Mouse (Mus musculus): Measurements from ENCODE around the gene Scnn1a. TPM values are rescaled to one million over a fixed set of nuclear protein-coding genes. Genes with fewer than 3 reads are reported as not detected.

Gene Scnn1a
- polyA plus RNA-seq, 1 experiment from 2014 or later: 18.5 TPM

DNA sequence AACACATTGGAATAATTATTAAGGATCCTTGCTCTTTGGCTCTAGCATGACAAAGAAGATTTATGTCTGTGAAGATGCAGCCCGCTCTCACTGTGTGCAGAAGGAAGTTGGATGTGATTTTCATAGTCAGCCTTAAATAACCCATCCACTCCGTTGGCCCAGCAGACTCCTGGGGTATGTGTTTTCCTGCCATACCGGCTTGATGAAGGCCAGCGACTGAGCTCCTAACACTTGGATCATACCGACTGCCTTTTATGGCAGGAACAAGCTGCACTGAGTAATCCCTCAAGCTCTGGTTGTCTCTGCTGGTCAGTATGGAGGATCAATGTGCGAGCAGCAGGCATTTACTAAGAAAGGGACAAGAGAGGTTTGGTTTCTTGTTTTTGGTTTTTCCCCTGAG, 15.0 kb upstream of the Scnn1a start:
- ATAC-seq (ENCODE audit: low FRiP score, low TSS enrichment): peak; percentile 53; the same call in 1 of the 2 replicates
- TF ChIP-seq EP300 (optimal IDR thresholded peaks at IDR 0.05): peak; percentile 72
- TF ChIP-seq CTCF (IDR thresholded peaks at IDR 0.05; ENCODE audit: low read depth): no peak
- no peaks in the 10 kb centered on the region for H3K9me3 ChIP-seq (ENCODE audit: control insufficient read depth, low read length)
- 0 out of 2 replicates have a peak, but pooled peaks cover 3% of the 10 kb centered on the region for H3K4me1 ChIP-seq (replicated peaks; ENCODE audit: control insufficient read depth, insufficient read depth)
- 55% methylated on average over 6 of the region's 6 CpGs for WGBS
- peak overlapping the region; percentile 53; the same call in 1 of the 2 replicates for H3K27ac ChIP-seq (replicated peaks)
- H3K9ac ChIP-seq (ENCODE audit: low read length): no peak overlapping the region
- no peaks in the 10 kb centered on the region for H3K27me3 ChIP-seq (ENCODE audit: control insufficient read depth, insufficient read depth, low read length)
- no peak for DNase-seq (ENCODE audit: low spot score)
- no peak overlapping the region for H3K4me3 ChIP-seq (ENCODE audit: low read depth, low read length)
- H3K4me2 ChIP-seq (replicated peaks; ENCODE audit: low read depth): no peak overlapping the region
- peaks cover 18% of the 10 kb centered on the region for H3K36me3 ChIP-seq (ENCODE audit: control insufficient read depth, insufficient read depth, low read length)

DNA sequence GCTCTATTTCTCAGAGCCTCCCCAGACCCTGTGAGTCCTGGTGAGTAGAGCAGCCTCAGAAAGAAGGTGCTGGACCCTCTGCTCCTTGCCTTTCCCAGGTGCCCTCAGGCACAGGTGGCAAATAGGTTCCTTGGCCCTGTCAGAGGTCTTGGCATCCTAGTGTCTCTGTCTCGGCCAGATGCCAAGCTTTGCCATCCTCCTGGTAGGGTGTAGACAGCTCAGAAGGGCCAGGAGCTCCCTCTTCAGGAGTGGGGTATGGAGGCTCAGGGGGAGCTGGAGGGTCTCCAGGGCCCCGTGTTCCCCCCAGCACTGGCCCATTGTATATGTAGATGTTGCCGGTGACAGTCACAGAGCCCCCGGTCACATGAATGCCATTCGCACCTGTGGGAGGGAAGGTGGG, 13.4 kb upstream of the Scnn1a start:
- 91% methylated on average over 5 of the region's 5 CpGs for WGBS
- Histone ChIP-seq H3K36me3 (ENCODE audit: control insufficient read depth, insufficient read depth, low read length) (peaks cover 18% of the 10 kb centered on the region), H3K27me3 (ENCODE audit: control insufficient read depth, insufficient read depth, low read length) (no peaks in the 10 kb centered on the region), H3K4me1 (replicated peaks; ENCODE audit: control insufficient read depth, insufficient read depth) (peaks cover 5% of the 10 kb centered on the region), H3K4me2 (replicated peaks; ENCODE audit: low read depth) (no peak overlapping the region), H3K4me3 (ENCODE audit: low read depth, low read length) (no peak overlapping the region), H3K27ac (replicated peaks) (no peak overlapping the region), H3K9ac (ENCODE audit: low read length) (no peak overlapping the region), H3K9me3 (ENCODE audit: control insufficient read depth, low read length) (no peaks in the 10 kb centered on the region)
- no peak for TF ChIP-seq CTCF (IDR thresholded peaks at IDR 0.05; ENCODE audit: low read depth)
- TF ChIP-seq EP300 (optimal IDR thresholded peaks at IDR 0.05): no peak
- DNase-seq (ENCODE audit: low spot score): no peak
- no peak for ATAC-seq (ENCODE audit: low FRiP score, low TSS enrichment)

DNA sequence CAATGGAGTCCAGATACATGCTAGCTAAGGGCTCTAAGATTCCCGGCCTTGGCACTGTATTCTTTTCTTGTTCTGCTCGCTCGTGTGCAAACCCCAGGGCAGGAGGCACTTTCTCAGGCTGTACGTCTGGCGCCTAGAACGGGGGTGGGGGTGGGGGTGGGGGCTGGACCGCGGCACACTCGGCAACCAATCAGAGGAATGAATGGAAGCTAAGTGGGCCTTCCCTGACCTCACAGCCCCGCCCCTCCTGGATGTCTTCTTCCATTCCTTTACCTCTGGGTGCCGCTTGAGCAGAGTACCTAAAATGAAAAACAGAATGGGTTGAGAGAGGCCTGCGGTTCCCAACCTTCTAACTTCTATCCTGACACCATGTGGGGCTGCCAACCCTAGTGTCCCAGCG, 11.5 kb upstream of the Scnn1a start:
- no peak overlapping the region for H3K27ac ChIP-seq (replicated peaks)
- no peak overlapping the region for H3K4me2 ChIP-seq (replicated peaks; ENCODE audit: low read depth)
- H3K4me1 ChIP-seq (replicated peaks; ENCODE audit: control insufficient read depth, insufficient read depth): peaks cover 13% of the 10 kb centered on the region
- H3K9ac ChIP-seq (ENCODE audit: low read length): no peak overlapping the region
- no peak for TF ChIP-seq CTCF (IDR thresholded peaks at IDR 0.05; ENCODE audit: low read depth)
- TF ChIP-seq EP300 (optimal IDR thresholded peaks at IDR 0.05): no peak
- H3K27me3 ChIP-seq (ENCODE audit: control insufficient read depth, insufficient read depth, low read length): no peaks in the 10 kb centered on the region
- H3K36me3 ChIP-seq (ENCODE audit: control insufficient read depth, insufficient read depth, low read length): peaks cover 18% of the 10 kb centered on the region
- H3K4me3 ChIP-seq (ENCODE audit: low read depth, low read length): no peak overlapping the region
- no peak for DNase-seq (ENCODE audit: low spot score)
- 29% methylated on average over 13 of the region's 13 CpGs for WGBS
- no peak for ATAC-seq (ENCODE audit: low FRiP score, low TSS enrichment)
- H3K9me3 ChIP-seq (ENCODE audit: control insufficient read depth, low read length): no peaks in the 10 kb centered on the region

DNA sequence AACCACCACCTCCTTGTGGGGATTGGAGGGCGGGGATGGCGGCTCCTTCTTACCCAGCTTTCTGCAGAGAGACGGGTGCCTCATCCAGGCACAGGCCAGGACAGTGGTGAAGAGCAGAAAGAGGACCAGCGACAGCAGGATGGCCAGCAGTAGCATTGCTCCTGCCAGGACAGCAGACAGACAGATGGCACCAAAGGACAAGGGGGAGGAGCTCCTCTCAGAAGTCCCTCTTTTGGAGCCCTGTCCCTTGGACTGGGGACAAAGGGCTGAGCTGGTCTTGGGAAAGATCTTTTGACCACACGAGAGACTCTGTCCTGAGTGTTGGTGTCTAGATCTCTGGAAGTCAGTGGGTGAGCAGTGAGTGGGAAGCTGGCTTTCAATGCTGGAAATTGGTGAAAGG, 11.1 kb upstream of the Scnn1a start:
- Histone ChIP-seq H3K27ac (replicated peaks) (no peak overlapping the region), H3K4me3 (ENCODE audit: low read depth, low read length) (no peak overlapping the region), H3K9ac (ENCODE audit: low read length) (no peak overlapping the region), H3K4me2 (replicated peaks; ENCODE audit: low read depth) (no peak overlapping the region), H3K36me3 (ENCODE audit: control insufficient read depth, insufficient read depth, low read length) (peaks cover 18% of the 10 kb centered on the region), H3K9me3 (ENCODE audit: control insufficient read depth, low read length) (no peaks in the 10 kb centered on the region), H3K27me3 (ENCODE audit: control insufficient read depth, insufficient read depth, low read length) (no peaks in the 10 kb centered on the region), H3K4me1 (replicated peaks; ENCODE audit: control insufficient read depth, insufficient read depth) (peaks cover 18% of the 10 kb centered on the region)
- 53% methylated on average over 5 of the region's 5 CpGs for WGBS
- ATAC-seq (ENCODE audit: low FRiP score, low TSS enrichment) (no peak), DNase-seq (ENCODE audit: low spot score) (no peak)
- TF ChIP-seq EP300 (optimal IDR thresholded peaks at IDR 0.05) (no peak), CTCF (IDR thresholded peaks at IDR 0.05; ENCODE audit: low read depth) (no peak)

DNA sequence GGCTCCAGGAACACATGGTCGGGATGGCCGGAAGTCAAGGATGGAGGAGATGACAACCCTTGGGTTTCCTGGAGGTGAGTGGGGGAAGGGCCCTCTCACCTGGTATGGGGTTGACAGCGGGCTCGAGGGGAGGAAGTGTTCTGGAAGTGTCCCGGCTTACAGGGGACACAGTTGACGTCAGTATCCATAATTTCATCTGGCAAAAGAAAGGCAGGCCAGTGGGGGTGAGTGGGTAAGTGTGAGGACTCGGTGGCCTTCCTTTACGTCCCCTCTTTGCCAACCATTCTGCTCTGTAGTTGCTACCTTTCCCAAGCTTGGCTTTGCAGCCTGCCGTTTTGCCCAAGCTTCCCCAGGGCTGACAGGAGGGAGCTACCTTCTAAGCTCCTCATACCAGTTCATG, 8.3 kb upstream of the Scnn1a start:
- TF ChIP-seq EP300 (optimal IDR thresholded peaks at IDR 0.05) (no peak), CTCF (IDR thresholded peaks at IDR 0.05; ENCODE audit: low read depth) (no peak)
- 77% methylated on average over 9 of the region's 9 CpGs for WGBS

DNA sequence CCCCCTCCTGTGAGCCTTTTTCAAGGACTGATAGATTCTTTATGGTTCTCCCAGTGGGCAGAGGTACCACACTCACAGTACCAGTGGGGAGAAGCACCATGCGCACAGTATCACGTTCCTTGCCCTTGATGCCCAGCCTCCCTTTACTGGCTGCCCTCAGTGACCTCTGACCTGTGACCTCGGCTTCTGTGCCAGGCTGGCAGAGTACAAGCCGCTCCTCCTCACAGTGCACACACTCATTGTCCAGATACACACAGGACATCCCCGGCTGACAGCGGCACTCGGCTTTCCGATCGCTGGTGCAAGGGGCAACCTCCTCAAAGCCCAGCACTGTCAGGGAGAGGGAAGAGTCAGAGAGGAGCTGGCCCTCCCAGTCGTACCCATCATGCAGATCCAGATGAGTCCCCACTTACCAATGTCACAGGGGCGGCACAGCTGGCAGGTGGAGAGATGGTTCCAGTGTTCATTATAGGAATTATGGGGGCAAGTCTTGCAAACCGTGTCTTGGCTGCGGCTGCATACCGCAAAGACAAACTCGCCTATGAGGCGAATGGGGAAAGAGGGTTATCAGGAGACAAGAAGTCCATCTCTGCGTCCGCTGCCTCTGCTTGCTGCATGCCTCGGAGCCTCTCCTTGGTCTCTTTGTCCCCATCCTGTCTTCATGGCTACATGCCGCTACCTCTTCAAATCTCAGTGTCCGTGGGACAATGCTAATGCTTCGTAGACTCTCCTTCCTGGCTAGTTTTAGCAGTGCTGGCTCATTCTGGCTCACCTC, 7.7 kb upstream of the Scnn1a start:
- no peak for DNase-seq (ENCODE audit: low spot score)
- Histone ChIP-seq H3K4me2 (replicated peaks; ENCODE audit: low read depth) (peak overlapping the region; percentile 89), H3K4me3 (ENCODE audit: low read depth, low read length) (peak overlapping the region; percentile 84), H3K36me3 (ENCODE audit: control insufficient read depth, insufficient read depth, low read length) (peaks cover 9% of the 10 kb centered on the region), H3K9me3 (ENCODE audit: control insufficient read depth, low read length) (no peaks in the 10 kb centered on the region), H3K9ac (ENCODE audit: low read length) (peak overlapping the region; percentile 98), H3K4me1 (replicated peaks; ENCODE audit: control insufficient read depth, insufficient read depth) (peaks cover 19% of the 10 kb centered on the region), H3K27me3 (ENCODE audit: control insufficient read depth, insufficient read depth, low read length) (no peaks in the 10 kb centered on the region), H3K27ac (replicated peaks) (peak overlapping the region; percentile 93)
- ATAC-seq (ENCODE audit: low FRiP score, low TSS enrichment): no peak
- no peak for TF ChIP-seq CTCF (IDR thresholded peaks at IDR 0.05; ENCODE audit: low read depth)
- TF ChIP-seq EP300 (optimal IDR thresholded peaks at IDR 0.05): no peak
- 41% methylated on average over 22 of the region's 22 CpGs for WGBS

More for the DNA sequence above, 8.3 kb upstream of the Scnn1a start:
- no peak for ATAC-seq (ENCODE audit: low FRiP score, low TSS enrichment)
- no peaks in the 10 kb centered on the region for H3K27me3 ChIP-seq (ENCODE audit: control insufficient read depth, insufficient read depth, low read length)
- H3K36me3 ChIP-seq (ENCODE audit: control insufficient read depth, insufficient read depth, low read length): peaks cover 12% of the 10 kb centered on the region
- DNase-seq (ENCODE audit: low spot score): no peak
- peak overlapping the region; percentile 84 for H3K4me3 ChIP-seq (ENCODE audit: low read depth, low read length)
- H3K4me2 ChIP-seq (replicated peaks; ENCODE audit: low read depth): peak overlapping the region; percentile 89
- H3K9me3 ChIP-seq (ENCODE audit: control insufficient read depth, low read length): no peaks in the 10 kb centered on the region
- no peak overlapping the region for H3K27ac ChIP-seq (replicated peaks)
- H3K4me1 ChIP-seq (replicated peaks; ENCODE audit: control insufficient read depth, insufficient read depth): peaks cover 19% of the 10 kb centered on the region
- H3K9ac ChIP-seq (ENCODE audit: low read length): peak overlapping the region; percentile 98; the same call in 1 of the 2 replicates
